Mouse (Mus musculus) cerebral cortex, adult 2 months (tissue): ENCODE data around the gene Tert.

Source experiments
- WGBS: fragments of 180-500 bp; shearing (Covaris S2); methylation state at CpG from one replicate; pipeline ENCODE4 v1.1.7; 2018; 5-methylcytosine and 5-hydroxymethylcytosine counted together

The Tert gene

DNA sequence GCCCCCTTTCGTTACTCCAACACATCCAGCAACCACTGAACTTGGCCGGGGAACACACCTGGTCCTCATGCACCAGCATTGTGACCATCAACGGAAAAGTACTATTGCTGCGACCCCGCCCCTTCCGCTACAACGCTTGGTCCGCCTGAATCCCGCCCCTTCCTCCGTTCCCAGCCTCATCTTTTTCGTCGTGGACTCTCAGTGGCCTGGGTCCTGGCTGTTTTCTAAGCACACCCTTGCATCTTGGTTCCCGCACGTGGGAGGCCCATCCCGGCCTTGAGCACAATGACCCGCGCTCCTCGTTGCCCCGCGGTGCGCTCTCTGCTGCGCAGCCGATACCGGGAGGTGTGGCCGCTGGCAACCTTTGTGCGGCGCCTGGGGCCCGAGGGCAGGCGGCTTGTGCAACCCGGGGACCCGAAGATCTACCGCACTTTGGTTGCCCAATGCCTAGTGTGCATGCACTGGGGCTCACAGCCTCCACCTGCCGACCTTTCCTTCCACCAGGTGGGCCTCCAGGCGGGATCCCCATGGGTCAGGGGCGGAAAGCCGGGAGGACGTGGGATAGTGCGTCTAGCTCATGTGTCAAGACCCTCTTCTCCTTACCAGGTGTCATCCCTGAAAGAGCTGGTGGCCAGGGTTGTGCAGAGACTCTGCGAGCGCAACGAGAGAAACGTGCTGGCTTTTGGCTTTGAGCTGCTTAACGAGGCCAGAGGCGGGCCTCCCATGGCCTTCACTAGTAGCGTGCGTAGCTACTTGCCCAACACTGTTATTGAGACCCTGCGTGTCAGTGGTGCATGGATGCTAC is at the start of gene Tert:
Gene Tert, plus strand, starts transcription at position 167 of the 805 bp plus-strand sequence.
- 12% methylated on average over 47 of the region's 47 CpGs for WGBS

DNA sequence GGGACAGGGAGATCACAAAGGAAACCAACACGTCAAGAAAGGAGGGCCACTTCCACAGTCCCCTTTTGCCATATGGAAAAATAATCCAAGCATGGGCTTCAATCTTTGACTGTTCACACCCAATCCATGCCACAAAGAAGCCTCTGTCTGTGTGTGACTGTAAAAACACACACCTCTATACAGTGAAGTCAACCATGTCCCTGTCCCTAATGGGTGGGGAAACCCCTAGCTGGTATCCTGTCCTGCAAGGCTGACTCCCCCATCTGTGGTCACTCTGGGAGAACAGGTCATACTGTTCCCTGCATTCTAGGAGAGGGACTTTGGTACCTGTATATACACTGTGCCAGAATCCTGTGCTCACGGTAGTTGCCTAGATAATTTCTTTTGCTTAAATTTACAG is 49.4 kb upstream of the Tert start:
- WGBS = 65% methylated on average over 2 of the region's 2 CpGs

DNA sequence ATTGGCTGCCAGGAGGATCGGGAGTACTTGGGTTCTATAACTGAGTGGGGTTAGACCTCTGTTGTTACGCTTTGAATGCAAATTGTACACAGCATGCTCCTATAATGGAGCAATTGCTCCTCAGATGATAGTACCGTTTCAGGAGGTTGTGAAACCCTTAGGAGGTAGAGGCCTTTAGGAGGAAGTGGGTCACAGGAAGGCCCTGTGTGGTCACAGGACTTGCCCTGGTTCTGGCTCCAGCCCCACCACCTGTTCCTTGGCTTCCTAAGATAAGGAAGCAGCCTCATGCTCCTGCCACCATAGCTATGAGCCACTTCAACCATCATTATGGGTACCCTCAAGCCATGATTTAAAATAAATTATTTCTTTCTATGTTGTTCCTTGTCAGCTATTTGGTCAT is 35.2 kb upstream of the Tert start:
- 80% methylated on average over 3 of the region's 3 CpGs for WGBS

DNA sequence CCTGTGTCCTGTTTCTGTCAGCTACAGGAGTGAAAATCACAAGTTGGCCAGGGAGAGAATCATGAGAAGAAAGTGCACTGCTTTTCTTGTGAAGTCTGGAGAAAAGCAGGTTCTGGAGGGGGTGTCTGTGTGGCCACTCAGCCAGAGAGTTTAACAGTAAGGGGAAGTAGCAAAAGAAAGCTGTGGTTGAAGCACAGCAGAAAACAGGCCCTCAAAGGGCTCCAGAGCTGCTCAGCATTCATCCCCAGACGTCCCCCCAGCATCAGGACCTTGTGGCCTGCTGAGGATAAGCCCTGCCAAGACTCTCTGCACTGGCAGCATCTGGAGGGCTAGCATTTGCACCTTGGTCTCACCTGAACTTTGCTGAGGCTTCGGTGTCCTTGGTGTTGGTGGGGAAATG is 34.2 kb upstream of the Tert start:
- WGBS = 48% methylated on average over 2 of the region's 2 CpGs

DNA sequence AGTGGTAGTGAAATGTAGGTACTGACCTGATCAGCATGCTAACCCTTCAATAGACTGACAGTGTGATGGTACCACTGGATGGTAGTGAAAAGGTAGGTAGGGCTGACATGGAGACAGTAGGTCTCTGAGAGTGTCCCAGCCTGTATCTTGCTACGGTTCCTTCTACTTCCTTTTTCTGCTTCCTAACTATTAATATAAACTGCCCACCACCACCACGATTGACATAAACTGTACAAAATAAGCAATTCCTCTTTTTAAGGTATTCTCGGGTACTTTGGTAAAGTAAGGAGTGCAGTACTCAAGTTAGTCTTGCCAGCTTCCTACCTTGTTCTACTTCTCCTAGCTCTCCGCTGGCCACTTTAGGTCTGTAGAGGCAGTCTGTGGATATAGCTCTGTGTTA is 30.4 kb upstream of the Tert start:
- 65% methylated on average over 4 of the region's 4 CpGs for WGBS

DNA sequence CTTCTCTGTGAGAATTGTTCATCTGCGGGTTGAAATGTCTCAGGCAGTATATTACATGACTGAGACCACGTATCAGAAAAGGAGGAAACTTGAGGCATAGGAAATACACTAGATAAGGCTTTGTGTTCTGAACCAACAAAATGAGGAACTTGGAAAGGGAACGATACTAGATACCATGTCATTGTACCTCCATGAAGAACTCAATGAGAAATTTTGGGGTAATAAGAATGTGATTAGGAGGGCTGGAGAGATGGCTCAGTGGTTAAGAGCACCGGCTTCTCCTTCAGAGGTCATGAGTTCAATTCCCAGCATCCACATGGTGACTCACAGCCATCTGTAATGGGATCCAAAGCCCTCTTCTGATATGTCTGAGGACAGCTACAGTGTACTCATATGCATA is 26.5 kb upstream of the Tert start:
- WGBS = 79% methylated on average over 4 of the region's 4 CpGs

DNA sequence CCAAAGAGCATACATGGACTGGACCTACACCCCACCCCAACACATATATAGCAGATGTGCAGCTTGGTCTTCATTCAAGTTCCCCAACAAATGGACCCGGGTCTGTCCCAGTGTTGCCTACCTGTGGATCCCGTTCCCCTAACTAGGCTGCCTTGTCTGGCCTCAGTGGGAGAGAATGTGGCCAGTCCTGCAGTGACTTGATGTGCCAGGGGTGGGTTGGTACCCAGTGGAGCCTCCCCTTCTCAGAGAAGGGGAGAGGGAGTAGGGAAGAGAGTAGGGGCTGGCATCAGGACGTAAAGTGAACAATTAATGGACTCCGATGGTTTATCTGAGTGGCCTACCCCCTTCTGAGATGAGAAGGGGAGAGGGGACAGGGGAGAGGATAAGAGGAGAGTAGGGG is 23.7 kb upstream of the Tert start:
- WGBS = 45% methylated on average over 4 of the region's 4 CpGs

DNA sequence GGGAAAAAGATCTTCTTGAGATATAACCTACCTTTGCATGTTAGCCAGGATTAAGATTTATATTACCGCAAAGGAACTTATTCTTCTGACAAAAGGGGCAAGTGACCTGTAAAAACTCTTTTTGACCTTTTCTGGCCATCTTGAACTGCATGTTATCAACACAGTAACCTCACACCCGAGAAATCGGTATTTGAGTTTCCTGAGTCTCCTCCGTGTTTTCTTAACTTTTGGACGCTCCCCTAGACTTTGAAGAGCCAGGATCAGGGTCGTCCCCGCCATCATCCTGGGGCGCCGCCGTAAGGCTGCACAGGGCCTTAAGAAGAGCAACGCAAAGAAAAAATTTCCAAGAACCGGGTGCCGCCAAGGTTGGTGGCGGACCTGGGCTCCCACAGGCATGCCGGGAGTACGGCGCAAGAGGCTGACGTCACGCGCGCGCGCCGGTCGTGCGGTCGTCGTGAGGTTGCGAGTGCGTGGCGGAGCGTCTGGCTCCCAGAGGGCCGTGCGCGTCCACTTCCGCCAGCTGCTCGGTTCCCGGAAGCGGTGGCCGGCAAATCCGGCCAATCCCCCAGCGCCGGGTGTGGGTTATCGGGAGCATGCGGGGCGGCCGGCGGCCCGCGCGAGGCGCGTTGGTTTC is 23.1 kb upstream of the Tert start, which contains the start of gene Clptm1l:
Gene Clptm1l, plus strand, starts transcription at position 485 of the 634 bp plus-strand sequence.
- WGBS = under 1% methylated on average over 53 of the region's 53 CpGs

DNA sequence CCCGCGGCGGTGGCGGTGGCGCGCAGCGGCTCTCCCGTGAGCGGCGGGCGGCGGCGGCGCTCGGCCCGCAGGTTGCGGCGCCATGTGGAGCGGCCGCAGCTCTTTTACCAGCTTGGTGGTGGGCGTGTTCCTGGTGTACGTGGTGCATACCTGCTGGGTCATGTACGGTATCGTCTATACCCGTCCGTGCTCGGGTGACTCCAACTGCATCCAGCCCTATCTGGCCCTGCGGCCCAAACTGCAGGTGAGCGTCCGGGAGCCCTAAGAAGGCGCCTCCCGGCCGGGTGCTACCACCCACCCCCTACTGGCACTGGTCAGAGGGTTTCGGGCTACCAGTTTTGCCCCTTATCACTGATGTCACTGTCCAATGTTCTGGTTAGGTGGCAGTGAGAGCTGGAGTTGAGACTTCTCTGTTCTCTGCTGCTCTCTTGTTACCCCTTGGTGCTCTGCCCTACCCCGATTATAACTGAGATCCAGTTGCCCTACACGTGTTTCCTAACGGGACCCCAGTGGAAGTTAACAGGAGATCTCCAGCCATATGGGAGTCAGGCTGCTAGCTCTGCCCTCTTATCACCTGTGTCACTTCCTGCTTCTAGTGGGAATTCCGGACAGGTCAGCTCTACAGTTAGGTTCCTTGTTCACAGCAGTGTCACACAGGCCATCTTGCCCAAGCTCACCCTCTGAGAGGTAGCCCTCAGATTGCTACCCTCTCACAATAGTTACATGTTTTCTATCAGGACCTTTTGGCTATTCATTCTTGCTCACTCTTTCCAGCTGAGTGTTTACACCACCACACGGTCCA is 22.4 kb upstream of the Tert start:
- WGBS = 2% methylated on average over 39 of the region's 39 CpGs

DNA sequence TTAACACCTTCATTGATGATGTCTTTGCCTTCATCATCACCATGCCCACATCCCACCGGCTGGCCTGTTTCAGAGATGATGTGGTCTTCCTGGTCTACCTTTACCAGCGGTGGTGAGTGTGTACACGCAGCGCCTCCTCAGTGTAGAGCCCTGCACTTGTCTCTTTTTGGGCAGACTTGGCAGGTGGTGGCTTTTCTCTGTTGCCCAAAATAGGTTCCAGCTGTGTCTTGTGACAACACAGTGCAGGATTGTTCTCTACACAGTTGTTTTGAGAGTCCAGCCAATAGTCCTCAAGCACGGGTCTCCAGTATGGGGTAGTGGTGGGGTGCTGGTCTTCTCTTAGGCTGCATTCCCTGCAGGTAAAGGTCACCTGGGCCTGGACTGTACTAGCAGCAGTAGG is 8.3 kb upstream of the Tert start:
- 80% methylated on average over 5 of the region's 5 CpGs for WGBS

DNA sequence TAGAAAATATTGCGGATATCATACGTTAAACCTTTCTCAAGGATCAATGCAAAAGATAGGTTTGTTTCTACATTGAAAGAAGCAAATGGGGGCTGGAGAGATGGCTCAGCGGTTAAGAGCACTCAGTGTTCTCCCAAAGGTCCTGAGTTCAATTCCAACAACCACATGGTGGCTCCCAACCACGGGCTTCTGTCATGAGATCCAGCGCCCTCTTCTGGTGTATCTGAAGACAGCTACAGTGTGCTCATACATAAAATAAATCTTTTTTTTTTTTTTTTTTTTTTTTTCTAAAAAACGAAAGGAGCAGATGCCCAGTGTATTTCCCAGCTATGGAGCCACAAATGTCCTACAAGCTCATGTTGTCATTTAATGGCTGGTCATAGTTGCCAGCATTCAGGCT is 6.1 kb upstream of the Tert start:
- 59% methylated on average over 6 of the region's 6 CpGs for WGBS

DNA sequence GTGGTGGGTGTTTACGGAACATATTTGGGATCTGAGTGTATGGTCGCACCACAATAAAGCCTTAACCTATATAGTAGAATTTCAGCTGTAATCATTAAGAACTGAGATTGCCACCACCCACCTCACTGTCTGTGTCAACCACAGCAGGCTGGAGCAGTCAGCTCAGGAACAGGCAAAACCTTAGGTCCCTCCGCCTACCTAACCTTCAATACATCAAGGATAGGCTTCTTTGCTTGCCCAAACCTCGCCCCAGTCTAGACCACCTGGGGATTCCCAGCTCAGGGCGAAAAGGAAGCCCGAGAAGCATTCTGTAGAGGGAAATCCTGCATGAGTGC is 334 bp upstream of the Tert start:
- WGBS = 42% methylated on average over 6 of the region's 6 CpGs

DNA sequence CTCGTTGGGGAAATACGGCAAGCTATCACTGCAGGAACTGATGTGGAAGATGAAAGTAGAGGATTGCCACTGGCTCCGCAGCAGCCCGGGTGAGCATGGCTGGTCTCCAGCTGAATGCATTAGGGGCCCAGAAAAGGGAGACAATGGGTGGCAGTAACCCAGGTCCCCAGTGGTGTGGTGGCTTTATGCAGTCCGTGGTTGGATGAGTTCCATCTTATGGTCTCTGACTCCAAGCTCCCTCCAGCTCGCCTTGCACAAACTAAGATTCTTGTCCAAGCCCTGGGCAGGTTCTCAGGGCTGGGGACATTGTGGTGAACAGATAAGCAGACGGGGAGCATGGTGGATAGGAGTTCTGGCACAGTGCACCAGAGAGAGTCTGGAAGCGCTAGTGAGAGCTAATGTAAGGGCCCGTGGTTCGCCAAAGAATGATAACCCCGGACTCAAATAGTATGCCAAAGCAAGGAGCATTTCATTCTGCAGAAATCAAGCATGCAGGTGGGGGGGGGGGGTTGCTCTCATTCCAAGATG is 1.9 kb downstream of the Tert start:
- 60% methylated on average over 11 of the region's 11 CpGs for WGBS

DNA sequence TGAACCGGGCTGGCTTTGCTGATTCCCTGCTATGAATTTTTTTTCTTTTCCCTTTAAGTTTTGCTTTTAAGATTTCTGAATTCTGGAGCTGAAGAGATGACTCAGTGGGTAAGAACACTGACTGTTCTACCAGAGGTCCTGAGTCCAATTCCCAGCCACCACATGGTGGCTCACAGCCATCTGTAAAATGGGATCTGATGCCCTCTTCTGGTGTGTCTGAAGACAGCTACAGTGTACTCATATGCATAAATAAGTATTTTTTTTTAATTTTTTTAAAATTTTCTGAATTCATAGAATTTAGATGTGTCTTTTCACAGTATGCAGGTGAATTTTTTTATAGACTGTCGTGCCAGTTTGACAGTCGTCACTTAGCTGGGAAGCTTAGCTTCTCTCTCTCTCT is 5.1 kb downstream of the Tert start:
- 75% methylated on average over 3 of the region's 3 CpGs for WGBS

DNA sequence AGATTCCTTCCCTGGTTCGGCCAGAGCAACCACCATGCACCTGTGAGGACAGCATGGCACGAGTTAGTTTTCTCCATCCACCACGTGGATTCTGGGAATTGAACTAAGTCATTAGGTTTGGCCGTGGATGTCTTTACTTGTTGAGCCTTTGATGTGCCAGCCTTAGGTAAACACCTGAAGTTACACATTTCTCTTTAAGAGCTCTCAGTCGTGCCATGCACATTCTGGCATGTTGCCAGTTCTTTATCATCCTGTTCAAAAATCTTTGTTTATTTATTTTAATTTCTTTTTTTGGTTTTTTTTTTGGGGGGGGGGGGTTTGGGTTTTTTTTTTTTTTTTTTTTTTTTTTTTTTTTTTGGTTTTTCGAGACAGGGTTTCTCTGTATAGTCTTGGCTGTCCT is 11.1 kb downstream of the Tert start:
- WGBS = 86% methylated on average over 5 of the region's 6 CpGs

DNA sequence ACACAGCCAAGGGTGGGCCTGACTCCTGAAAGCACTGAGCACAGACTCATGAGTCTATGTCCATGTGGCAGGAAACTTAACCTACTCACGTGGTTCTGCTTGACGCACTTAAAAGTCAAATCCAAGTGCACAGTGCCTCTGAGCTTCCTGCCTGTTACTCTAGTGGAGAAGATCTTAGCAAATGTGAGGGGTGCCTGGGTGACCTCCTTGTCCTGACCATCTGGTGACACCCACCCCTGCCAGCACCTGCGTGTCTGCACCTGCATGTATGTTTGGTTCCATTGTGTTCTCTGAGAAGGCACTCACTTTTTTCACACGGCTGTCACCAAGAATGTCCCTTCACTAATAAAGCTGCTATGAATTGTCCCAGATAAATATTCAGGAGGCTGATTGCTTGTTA is 14.6 kb downstream of the Tert start:
- 89% methylated on average over 4 of the region's 4 CpGs for WGBS

DNA sequence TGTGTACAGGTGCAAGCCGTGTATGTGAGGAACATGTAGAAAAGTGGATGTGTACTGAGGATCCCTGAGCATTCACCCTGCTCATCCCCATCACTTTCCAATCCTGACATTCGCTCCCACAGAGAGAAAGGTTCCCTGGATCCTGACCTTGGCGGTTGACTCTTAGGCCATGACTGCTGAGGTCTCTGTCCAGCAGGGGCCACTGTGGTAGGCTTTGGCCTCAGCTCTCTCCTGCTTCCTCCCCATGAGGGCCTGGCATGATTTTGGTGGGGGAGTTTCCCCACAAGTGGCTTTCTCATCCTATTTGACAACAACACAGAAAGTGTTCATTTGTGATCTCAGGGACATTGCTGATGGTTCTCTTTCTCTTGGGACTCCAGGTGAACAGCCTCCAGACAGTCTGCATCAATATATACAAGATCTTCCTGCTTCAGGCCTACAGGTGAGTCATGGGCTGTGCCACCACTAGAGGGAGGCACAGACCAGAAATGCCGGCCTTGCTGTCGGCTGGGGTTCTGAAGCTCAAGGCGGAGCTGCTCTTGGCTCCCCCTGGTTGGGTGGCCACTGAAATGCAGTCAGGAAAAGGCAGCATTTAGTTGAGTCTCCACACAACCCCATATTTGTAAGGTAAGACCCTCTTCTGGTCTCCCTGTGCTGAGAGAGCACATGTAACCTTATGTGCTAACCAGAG is 19.8 kb downstream of the Tert start:
- WGBS = 44% methylated on average over 6 of the region's 6 CpGs

DNA sequence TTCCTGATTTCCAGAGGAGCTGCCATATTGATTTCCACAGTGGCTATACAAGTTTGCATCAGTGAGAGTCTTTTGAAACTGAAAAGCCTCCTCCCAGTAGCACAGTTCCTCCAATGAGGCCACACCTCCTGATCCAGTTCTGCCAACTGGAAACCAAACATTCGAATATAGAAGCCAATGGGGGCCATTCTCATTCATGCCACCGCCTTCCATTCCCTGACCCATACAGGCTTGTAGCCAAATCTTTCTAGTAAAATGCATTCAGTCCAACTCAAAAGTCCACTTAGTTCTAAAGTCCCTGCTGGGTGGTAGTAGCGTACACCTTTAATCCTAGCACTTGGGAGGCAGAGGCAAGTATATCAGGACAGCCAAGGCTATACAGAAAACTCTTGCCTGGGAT is 26.6 kb downstream of the Tert start:
- 69% methylated on average over 3 of the region's 3 CpGs for WGBS

DNA sequence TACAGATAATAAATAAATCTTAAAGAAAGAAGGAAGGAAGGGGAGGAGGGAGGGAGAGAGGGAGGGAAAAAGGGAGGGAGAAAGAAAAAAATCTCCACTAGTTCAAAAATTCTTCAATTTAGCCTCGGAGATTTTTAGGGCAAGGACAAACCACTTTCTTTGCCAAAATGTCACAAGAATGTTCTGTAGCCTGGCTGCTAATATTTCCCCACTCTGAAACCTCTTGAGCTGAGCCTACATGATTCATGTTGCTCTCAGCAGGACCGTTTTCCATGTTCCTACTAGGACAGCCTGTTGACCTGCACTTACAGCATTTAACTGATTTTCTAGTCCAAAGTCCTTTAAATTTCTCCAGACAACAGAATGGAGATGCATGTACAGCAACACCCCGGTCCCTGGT is 28.3 kb downstream of the Tert start:
- 74% methylated on average over 3 of the region's 3 CpGs for WGBS

DNA sequence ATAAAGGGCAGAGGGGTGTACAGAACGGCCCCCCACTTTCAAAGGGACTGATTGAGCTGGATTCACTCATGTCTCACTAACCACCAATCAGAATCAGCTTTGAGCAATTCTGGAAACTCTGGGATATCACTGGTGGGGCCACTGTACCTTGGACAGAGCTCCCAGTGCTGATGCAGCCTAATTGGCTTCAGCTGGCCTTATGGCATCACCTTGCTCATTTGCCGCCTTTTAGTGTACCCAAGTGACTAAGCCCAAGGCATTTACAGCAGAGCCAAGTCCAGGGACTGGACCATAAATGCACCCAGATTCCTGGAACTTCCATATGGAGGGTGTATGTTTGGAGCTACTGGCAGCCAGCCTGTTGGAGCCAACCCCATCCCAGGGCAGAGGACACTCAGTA is 32.2 kb downstream of the Tert start:
- 55% methylated on average over 2 of the region's 2 CpGs for WGBS

DNA sequence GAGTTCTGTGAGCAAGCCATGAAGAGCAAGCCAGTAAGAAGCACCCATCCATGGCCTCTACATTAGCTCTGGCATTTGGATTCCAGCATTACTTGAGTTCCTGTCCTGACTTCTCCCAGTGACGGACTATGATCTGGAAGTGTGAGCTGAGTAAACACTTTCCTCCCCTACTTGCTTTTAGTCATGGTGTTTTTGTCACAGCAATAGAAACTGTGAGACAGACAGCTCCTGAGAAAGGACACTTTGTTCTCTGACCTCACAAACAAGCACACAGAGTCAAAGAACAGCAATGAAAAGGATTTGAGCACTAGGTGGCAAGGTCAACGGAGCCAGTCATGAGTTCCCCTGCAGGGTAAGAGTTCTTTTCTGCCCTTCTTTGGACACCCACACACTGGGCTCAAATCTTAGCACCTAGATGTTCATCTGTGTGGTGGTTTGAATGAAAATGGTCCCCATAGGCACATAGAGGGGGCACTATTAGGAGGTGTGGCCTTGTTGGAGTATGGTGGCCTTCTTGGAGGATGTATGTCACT is 33.5 kb downstream of the Tert start:
- 75% methylated on average over 2 of the region's 2 CpGs for WGBS

DNA sequence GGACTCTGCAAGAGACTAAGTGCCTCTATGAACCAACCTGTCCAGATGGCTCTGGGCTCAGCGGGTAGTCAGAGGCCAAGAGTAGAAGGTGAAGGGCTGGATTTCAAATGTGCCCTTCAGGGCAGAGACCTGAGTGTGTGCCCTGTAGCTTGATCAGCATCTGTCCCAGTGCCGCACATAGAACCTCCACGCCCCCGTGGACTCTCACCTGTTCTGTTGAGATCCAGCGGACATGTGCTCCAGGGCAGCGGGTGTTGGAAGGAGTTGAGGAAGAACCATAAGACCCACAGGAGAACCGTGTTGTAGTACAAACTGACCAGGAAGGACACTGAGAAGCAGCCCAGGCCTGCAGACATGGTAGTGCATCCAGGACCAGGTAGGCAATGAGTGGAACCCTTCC is 48.5 kb downstream of the Tert start:
- WGBS = 88% methylated on average over 7 of the region's 7 CpGs
